ENCODE assay signal across 8 mouse cellular contexts in the genomic region with DNA sequence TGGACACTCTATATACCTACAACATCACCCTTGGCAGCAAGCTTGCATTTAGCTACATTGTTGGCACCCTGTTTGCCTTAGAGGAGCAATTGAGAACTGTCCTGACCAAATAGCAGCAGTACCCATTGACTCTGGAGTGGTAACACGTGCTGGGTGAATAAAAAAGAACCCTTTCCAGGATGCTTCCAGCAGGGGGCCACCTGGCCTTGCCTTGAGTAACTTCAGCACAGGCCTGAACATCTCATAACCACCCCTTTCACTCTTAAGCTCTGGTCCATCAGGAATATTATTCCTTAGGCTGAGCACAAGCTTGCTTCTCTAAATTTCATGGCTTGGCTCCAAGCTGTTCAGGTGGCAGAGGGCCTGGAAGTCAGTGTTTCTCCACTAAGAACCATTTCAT. TPM values are rescaled to one million over a fixed set of nuclear protein-coding genes. Genes with fewer than 3 reads are reported as not detected.
A peak's percentile ranks its signal among the peaks of the same experiment; 100 is the strongest.
DNase-seq lines count a peak whose midpoint lies in the region; ATAC-seq and TF ChIP-seq lines count a peak whose summit lies in the region.

No protein-coding gene starts in this region.

- no peak overlapping the region for H3K4me2 ChIP-seq in heart, postnatal 0 days (ENCODE audit: low read depth, low read length)

- H3K9ac ChIP-seq in heart, postnatal 0 days (replicated peaks; ENCODE audit: low read depth, low read length): no peak overlapping the region

- no peaks in the 10 kb centered on the region for H3K27me3 ChIP-seq in heart, postnatal 0 days (ENCODE audit: control insufficient read depth, insufficient read depth, low read length)

- no peaks in the 10 kb centered on the region for H3K36me3 ChIP-seq in heart, postnatal 0 days (replicated peaks; ENCODE audit: control insufficient read depth, insufficient read depth, low read length)

- peak; percentile 63 for ATAC-seq in heart, postnatal 0 days (ENCODE audit: insufficient read depth, low read depth)

- 13% methylated on average over 1 of the region's 1 CpGs for WGBS in heart, postnatal 0 days

- DNase-seq in B cell, adult 2 months: peak; percentile 29 to 46
- peak; percentile 34 for DNase-seq in T-cell, adult 2 months (ENCODE audit: low spot score)
- peak; percentile 65 for DNase-seq in embryo, embryonic 10.5 days (ENCODE audit: low spot score)
- DNase-seq in heart, postnatal 0 days (ENCODE audit: low spot score): peak; percentile 45
- DNase-seq in kidney, postnatal 25 days: peak; percentile 71 to 80
- peak; percentile 55 to 59 for DNase-seq in lung, adult 18-20 months
- DNase-seq in ovary, adult 18-20 months (ENCODE audit: low spot score): peak; percentile 6
- DNase-seq in thymus, postnatal 36 days: peak; percentile 29 to 31

- peak; percentile 78 for TF ChIP-seq CTCF in heart, postnatal 0 days (IDR thresholded peaks at IDR 0.05; ENCODE audit: low read depth)

- H3K4me3 ChIP-seq in heart, postnatal 0 days (ENCODE audit: low read depth, low read length): no peak overlapping the region

- no peaks in the 10 kb centered on the region for H3K9me3 ChIP-seq in heart, postnatal 0 days (replicated peaks; ENCODE audit: control insufficient read depth, low read length)

- no peak overlapping the region for H3K27ac ChIP-seq in heart, postnatal 0 days (ENCODE audit: low read depth)

- no peaks in the 10 kb centered on the region for H3K4me1 ChIP-seq in heart, postnatal 0 days (ENCODE audit: control insufficient read depth, insufficient read depth)

- no peak for TF ChIP-seq EP300 in heart, postnatal 0 days (IDR thresholded peaks at IDR 0.05; ENCODE audit: low read depth)

RNA-seq across cellular contexts. Expression of a gene that starts 30.5 kb away (rescaled TPM):
- 17.2 and 62.5 TPM in 2 replicates for total RNA-seq in heart, postnatal 0 days (2014; rRNA removed; ENCODE audit: low replicate concordance)
- polyA plus RNA-seq in heart, postnatal 0 days (2015; fragmentation: Nextera tagmentation; extraction: Ambion mirVana): 9.3 and 9.7 TPM in 2 replicates

RNA-seq across cellular contexts. Expression of a gene that starts 39.8 kb away (rescaled TPM):
- 28.8 and 52.6 TPM in 2 replicates for total RNA-seq in heart, postnatal 0 days (2014; rRNA removed; ENCODE audit: low replicate concordance)
- polyA plus RNA-seq in heart, postnatal 0 days (2015; fragmentation: Nextera tagmentation; extraction: Ambion mirVana): 23.4 and 26.7 TPM in 2 replicates

Comparison
In these comparisons a context has a peak if more than half of its experiments do, and no peak if none do; other contexts are left out.
1. DNase-seq: peak in every context shown above with its lines; median percentile 76 in kidney, postnatal 25 days; 65 in embryo, embryonic 10.5 days; 57 in lung, adult 18-20 months; 45 in heart, postnatal 0 days; 38 in B cell, adult 2 months; 34 in T-cell, adult 2 months; 30 in thymus, postnatal 36 days; 6 in ovary, adult 18-20 months.